Mouse (Mus musculus): ENCODE measurements at regions not wholly inside any gene's neighbourhood (a gene's known extent, or its start where the extent isn't known, plus 50 kb on each side); places are given as distances from the start of the nearest gene placed in this dataset.

GRCm38 (mm10) chr16:85702889-85703480, 99.9 kb downstream of the Adamts1 start:
- Histone ChIP-seq H3K9me3 (replicated peaks; ENCODE audit: control insufficient read depth, insufficient read depth, low read length, poor library complexity, severe bottlenecking) (no peaks in the 10 kb centered on the region), H3K4me3 (ENCODE audit: low read depth, low read length) (no peak overlapping the region), H3K4me1 (ENCODE audit: control insufficient read depth, insufficient read depth, low read length) (no peaks in the 10 kb centered on the region), H3K27me3 (ENCODE audit: control insufficient read depth, insufficient read depth, low read length, poor library complexity, severe bottlenecking) (no peaks in the 10 kb centered on the region), H3K27ac (ENCODE audit: insufficient read depth, low read length) (no peak overlapping the region), H3K36me3 (ENCODE audit: control insufficient read depth, insufficient read depth, low read length, poor library complexity, severe bottlenecking) (no peaks in the 10 kb centered on the region), H3K9ac (ENCODE audit: low read depth, poor library complexity, severe bottlenecking) (no peak overlapping the region)
- TF ChIP-seq CTCF (IDR thresholded peaks at IDR 0.05; ENCODE audit: low read depth, low read length) = no peak
- no peak for TF ChIP-seq POLR2A (IDR thresholded peaks at IDR 0.05; ENCODE audit: insufficient read depth, low read length)
- no peak for TF ChIP-seq EP300 (IDR thresholded peaks at IDR 0.05; ENCODE audit: insufficient read depth, low read depth, low read length)

- no peaks in the 10 kb centered on the region for H3K9me3 ChIP-seq (replicated peaks; ENCODE audit: control insufficient read depth, insufficient read depth, low read length, poor library complexity, severe bottlenecking)
- H3K4me3 ChIP-seq (ENCODE audit: low read depth, low read length) = no peak overlapping the region
- no peak overlapping the region for H3K27ac ChIP-seq (ENCODE audit: insufficient read depth, low read length)
- H3K27me3 ChIP-seq (ENCODE audit: control insufficient read depth, insufficient read depth, low read length, poor library complexity, severe bottlenecking) = no peaks in the 10 kb centered on the region
- H3K9ac ChIP-seq (ENCODE audit: low read depth, poor library complexity, severe bottlenecking) = no peak overlapping the region
- H3K4me1 ChIP-seq (ENCODE audit: control insufficient read depth, insufficient read depth, low read length) = no peaks in the 10 kb centered on the region
- no peaks in the 10 kb centered on the region for H3K36me3 ChIP-seq (ENCODE audit: control insufficient read depth, insufficient read depth, low read length, poor library complexity, severe bottlenecking)
- no peak for TF ChIP-seq POLR2A (IDR thresholded peaks at IDR 0.05; ENCODE audit: insufficient read depth, low read length)
- no peak for TF ChIP-seq CTCF (IDR thresholded peaks at IDR 0.05; ENCODE audit: low read depth, low read length)
- no peak for TF ChIP-seq EP300 (IDR thresholded peaks at IDR 0.05; ENCODE audit: insufficient read depth, low read depth, low read length)
Observed at GRCm38 (mm10) chr16:85699329-85699728, 103.6 kb downstream of the Adamts1 start.

DNA sequence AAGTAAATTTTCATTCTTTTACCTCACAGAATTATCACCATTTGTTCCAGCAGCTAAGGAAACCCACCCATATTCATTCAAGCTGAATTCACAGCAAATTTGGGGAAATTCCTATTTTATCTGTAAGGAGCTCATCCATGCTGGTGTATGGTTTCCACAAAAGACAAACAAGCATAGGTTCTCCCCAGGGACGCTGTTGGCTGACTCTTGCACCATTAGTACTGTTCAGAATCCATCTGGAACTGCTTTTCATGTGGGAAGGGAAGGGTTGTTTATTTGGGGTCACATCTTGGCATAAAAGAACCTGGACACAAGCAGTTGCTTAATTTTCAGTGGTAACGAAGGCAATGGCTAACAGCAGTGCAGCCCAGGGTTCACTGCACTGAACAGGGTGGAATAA, 120.2 kb downstream of the Adamts1 start:
- H3K4me1 ChIP-seq (ENCODE audit: control insufficient read depth, insufficient read depth, low read length) = no peaks in the 10 kb centered on the region
- no peak overlapping the region for H3K9ac ChIP-seq (ENCODE audit: low read depth, poor library complexity, severe bottlenecking)
- H3K4me3 ChIP-seq (ENCODE audit: low read depth, low read length) = no peak overlapping the region
- no peaks in the 10 kb centered on the region for H3K27me3 ChIP-seq (ENCODE audit: control insufficient read depth, insufficient read depth, low read length, poor library complexity, severe bottlenecking)
- no peak overlapping the region for H3K27ac ChIP-seq (ENCODE audit: insufficient read depth, low read length)
- no peaks in the 10 kb centered on the region for H3K9me3 ChIP-seq (replicated peaks; ENCODE audit: control insufficient read depth, insufficient read depth, low read length, poor library complexity, severe bottlenecking)
- H3K36me3 ChIP-seq (ENCODE audit: control insufficient read depth, insufficient read depth, low read length, poor library complexity, severe bottlenecking) = no peaks in the 10 kb centered on the region
- no peak for TF ChIP-seq CTCF (IDR thresholded peaks at IDR 0.05; ENCODE audit: low read depth, low read length)
- no peak for TF ChIP-seq POLR2A (IDR thresholded peaks at IDR 0.05; ENCODE audit: insufficient read depth, low read length)
- no peak for TF ChIP-seq EP300 (IDR thresholded peaks at IDR 0.05; ENCODE audit: insufficient read depth, low read depth, low read length)

DNA sequence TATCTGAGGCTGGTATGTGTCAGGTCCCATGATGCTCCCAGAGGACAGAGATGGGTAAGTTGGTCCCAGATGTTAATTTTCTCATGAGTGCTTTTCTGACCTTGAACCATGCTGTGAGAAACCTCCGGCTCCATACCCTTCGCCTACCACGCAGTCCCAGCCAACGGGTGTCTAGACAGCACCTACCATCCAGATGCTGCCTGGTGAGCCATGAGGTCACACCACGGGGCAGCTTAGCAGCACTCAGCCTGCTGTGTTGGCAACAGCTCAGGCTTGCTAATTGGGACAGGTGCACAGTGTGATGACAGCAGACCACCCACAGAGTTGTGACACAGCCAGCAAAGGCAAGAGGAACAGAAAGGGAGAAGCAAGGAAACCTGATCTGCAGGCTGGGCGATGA, 122.6 kb downstream of the Adamts1 start:
- no peaks in the 10 kb centered on the region for H3K36me3 ChIP-seq (ENCODE audit: control insufficient read depth, insufficient read depth, low read length, poor library complexity, severe bottlenecking)
- no peak overlapping the region for H3K27ac ChIP-seq (ENCODE audit: insufficient read depth, low read length)
- H3K27me3 ChIP-seq (ENCODE audit: control insufficient read depth, insufficient read depth, low read length, poor library complexity, severe bottlenecking) = no peaks in the 10 kb centered on the region
- TF ChIP-seq POLR2A (IDR thresholded peaks at IDR 0.05; ENCODE audit: insufficient read depth, low read length) (no peak), CTCF (IDR thresholded peaks at IDR 0.05; ENCODE audit: low read depth, low read length) (no peak), EP300 (IDR thresholded peaks at IDR 0.05; ENCODE audit: insufficient read depth, low read depth, low read length) (no peak)
- H3K9ac ChIP-seq (ENCODE audit: low read depth, poor library complexity, severe bottlenecking) = no peak overlapping the region
- H3K4me3 ChIP-seq (ENCODE audit: low read depth, low read length) = no peak overlapping the region
- no peaks in the 10 kb centered on the region for H3K4me1 ChIP-seq (ENCODE audit: control insufficient read depth, insufficient read depth, low read length)
- no peaks in the 10 kb centered on the region for H3K9me3 ChIP-seq (replicated peaks; ENCODE audit: control insufficient read depth, insufficient read depth, low read length, poor library complexity, severe bottlenecking)

DNA sequence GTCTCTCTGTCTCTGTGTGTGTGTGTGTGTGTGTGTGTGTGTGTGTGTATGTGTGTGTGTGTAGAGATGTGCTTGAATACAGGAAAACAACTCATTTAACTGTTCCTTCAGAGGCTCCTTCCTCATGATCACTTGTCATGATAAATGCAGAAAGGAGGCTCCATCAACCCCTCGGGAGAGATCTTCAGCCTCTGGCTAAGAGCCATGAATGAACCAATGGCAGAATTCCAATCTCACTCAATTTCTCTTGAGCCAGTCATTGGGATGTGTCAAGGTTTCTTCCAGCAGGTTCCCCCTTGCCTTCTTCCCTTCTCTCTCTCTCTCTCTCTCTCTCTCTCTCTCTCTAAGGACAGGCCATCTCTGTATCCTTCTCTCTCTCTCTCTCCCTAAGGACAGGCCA, 124.1 kb downstream of the Adamts1 start:
- Histone ChIP-seq H3K4me1 (ENCODE audit: control insufficient read depth, insufficient read depth, low read length) (no peaks in the 10 kb centered on the region), H3K4me3 (ENCODE audit: low read depth, low read length) (no peak overlapping the region), H3K9ac (ENCODE audit: low read depth, poor library complexity, severe bottlenecking) (no peak overlapping the region), H3K27me3 (ENCODE audit: control insufficient read depth, insufficient read depth, low read length, poor library complexity, severe bottlenecking) (no peaks in the 10 kb centered on the region), H3K9me3 (replicated peaks; ENCODE audit: control insufficient read depth, insufficient read depth, low read length, poor library complexity, severe bottlenecking) (no peaks in the 10 kb centered on the region), H3K36me3 (ENCODE audit: control insufficient read depth, insufficient read depth, low read length, poor library complexity, severe bottlenecking) (no peaks in the 10 kb centered on the region), H3K27ac (ENCODE audit: insufficient read depth, low read length) (no peak overlapping the region)
- TF ChIP-seq POLR2A (IDR thresholded peaks at IDR 0.05; ENCODE audit: insufficient read depth, low read length) = no peak
- no peak for TF ChIP-seq EP300 (IDR thresholded peaks at IDR 0.05; ENCODE audit: insufficient read depth, low read depth, low read length)
- no peak for TF ChIP-seq CTCF (IDR thresholded peaks at IDR 0.05; ENCODE audit: low read depth, low read length)

DNA sequence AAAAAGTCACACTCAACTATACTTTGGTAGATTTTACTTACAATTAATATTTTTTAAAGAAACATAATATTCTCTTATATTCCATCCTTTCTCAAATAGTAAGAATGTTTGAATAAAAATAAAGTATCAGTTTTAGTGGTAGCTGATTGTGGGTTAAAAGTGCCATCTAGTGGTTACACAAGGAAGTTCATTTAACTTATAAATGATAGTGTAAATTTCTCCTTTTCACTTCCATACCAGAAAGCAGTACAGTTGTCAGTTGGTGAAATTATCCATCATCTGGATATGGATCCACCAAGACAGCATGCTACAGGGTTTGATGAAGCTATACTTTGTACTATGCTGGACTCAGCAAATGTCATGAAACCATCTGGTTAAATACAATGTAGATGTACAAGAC, 124.7 kb downstream of the Adamts1 start:
- no peak overlapping the region for H3K4me3 ChIP-seq (ENCODE audit: low read depth, low read length)
- no peaks in the 10 kb centered on the region for H3K4me1 ChIP-seq (ENCODE audit: control insufficient read depth, insufficient read depth, low read length)
- H3K9ac ChIP-seq (ENCODE audit: low read depth, poor library complexity, severe bottlenecking) = no peak overlapping the region
- H3K9me3 ChIP-seq (replicated peaks; ENCODE audit: control insufficient read depth, insufficient read depth, low read length, poor library complexity, severe bottlenecking) = no peaks in the 10 kb centered on the region
- H3K36me3 ChIP-seq (ENCODE audit: control insufficient read depth, insufficient read depth, low read length, poor library complexity, severe bottlenecking) = no peaks in the 10 kb centered on the region
- H3K27ac ChIP-seq (ENCODE audit: insufficient read depth, low read length) = no peak overlapping the region
- TF ChIP-seq CTCF (IDR thresholded peaks at IDR 0.05; ENCODE audit: low read depth, low read length) (no peak), POLR2A (IDR thresholded peaks at IDR 0.05; ENCODE audit: insufficient read depth, low read length) (no peak), EP300 (IDR thresholded peaks at IDR 0.05; ENCODE audit: insufficient read depth, low read depth, low read length) (no peak)
- no peaks in the 10 kb centered on the region for H3K27me3 ChIP-seq (ENCODE audit: control insufficient read depth, insufficient read depth, low read length, poor library complexity, severe bottlenecking)

Data from ES-Bruce4 (cell line).